Mouse (Mus musculus) spleen, postnatal 0 days (tissue): ENCODE measurements around the gene Gm12169. TPM values are rescaled to one million over a fixed set of nuclear protein-coding genes. Genes with fewer than 3 reads are reported as not detected.

Source experiments
- polyA plus RNA-seq: library from polyadenylated mRNA; unstranded; fragments of >200 nt; fragmentation: Nextera tagmentation; extraction: Ambion mirVana; gene quantifications from 2 replicates; pipeline ENCODE4 v1.2.1, GENCODE M21; 2015

The Gm12169 gene
- not detected in 2 replicates for polyA plus RNA-seq

DNA sequence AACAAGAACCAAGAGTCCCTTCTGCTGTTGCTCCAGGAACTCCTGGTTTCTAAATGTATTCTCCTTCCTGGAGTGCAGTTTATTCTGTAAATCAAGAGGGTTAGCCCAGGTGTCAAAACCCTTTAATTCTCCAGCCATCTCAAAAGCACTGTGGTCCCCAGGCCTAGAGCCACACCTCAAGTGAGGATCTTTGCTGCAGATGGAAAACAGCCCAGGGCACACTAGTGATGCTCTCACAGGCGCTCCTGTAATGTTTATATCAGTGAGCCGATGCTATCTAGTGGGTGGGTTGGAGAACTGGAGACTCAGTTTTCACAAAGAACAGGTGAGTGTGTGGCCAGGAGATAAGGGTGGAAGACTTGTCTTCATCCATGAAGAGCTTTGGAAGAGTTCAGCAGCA, at the start of gene Gm12169:
Gene Gm12169 (plus strand): TSS at position 301 of the 400 bp plus-strand sequence.

GRCm38 (mm10) chr11:46571327-46571726, 47.3 kb downstream of the Gm12169 start, which contains the start of gene BC053393:
Gene BC053393 (plus strand): TSS chr11:46571536.

Other genes with a start within 250 kb of the Gm12169 start
- gene Cyfip2, start 211.4 kb upstream of the Gm12169 start, polyA plus RNA-seq, result 9.0 and 12.6 TPM in 2 replicates
- gene Itk, start 134.7 kb upstream of the Gm12169 start, polyA plus RNA-seq, result 0.22 and 0.78 TPM in 2 replicates
- gene Fam71b, start 127.7 kb upstream of the Gm12169 start, polyA plus RNA-seq, result not detected in 2 replicates
- gene Med7, start 87.3 kb upstream of the Gm12169 start, polyA plus RNA-seq, result 71.5 and 75.5 TPM in 2 replicates
- 0.67 and 1.3 TPM in 2 replicates for gene Havcr2, start 69.3 kb upstream of the Gm12169 start, polyA plus RNA-seq
- not detected in 2 replicates for gene BC053393, start 47.3 kb downstream of the Gm12169 start, polyA plus RNA-seq
- not detected in 2 replicates for gene Dppa1, start 105.0 kb downstream of the Gm12169 start, polyA plus RNA-seq
- gene Timd2, start 182.8 kb downstream of the Gm12169 start, polyA plus RNA-seq, result 0.06 TPM in 1 of 2 replicates, not detected in the other
- 0.06 and 0.08 TPM in 2 replicates for gene Havcr1, start 210.9 kb downstream of the Gm12169 start, polyA plus RNA-seq